Mouse (Mus musculus): Measurements from ENCODE around the gene Map6d1.

The Map6d1 gene

GRCm38 (mm10) chr16:20191161-20191882 lies 49.8 kb downstream of the Map6d1 start:
- no peak for DNase-seq (ENCODE audit: low spot score)

GRCm38 (mm10) chr16:20185368-20185767 lies 55.8 kb downstream of the Map6d1 start:
- DNase-seq (ENCODE audit: low spot score) = no peak

Measured in embryo, embryonic 10 days (tissue).